Mouse (Mus musculus) gastrocnemius, postnatal 10 days (tissue): ENCODE data around the gene Ubac2. TPM values are rescaled to one million over a fixed set of nuclear protein-coding genes. Genes with fewer than 3 reads are reported as not detected.

Experiments used
- DNase-seq: peaks from one replicate; pipeline ENCODE4 v3.0.0; 2021; ENCODE audit warnings: mixed read lengths
- total RNA-seq, 2 experiments: library from RNA; stranded (reverse); gene quantifications; 2 replicates each; pipeline ENCODE4 v1.2.3; 2021

Ubac2 gene
- total RNA-seq, 2 experiments from 2014 or later = 23.1 to 23.7 TPM

- DNase-seq = no peak
Observed at GRCm38 (mm10) chr14:121894511-121895135, 16.2 kb downstream of the Ubac2 start.

DNA sequence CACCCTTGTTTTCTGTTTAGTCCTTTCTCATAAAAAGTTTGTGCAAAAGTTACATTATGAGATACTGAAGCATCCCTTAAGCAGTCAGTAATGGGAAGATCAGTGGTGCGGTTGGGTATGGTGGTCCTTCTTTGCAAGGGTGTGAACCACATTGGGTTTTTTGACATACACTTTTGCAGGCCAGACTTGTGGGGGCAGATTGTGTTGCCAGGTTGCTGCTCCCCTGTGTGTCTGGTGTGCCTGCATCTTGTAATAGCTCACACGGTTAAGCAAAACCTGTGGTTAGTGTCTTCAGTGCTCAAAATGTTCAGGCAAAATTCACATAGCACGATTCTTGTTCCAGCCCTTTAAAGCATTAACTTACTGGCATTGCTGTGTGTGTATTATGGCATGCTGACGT lies 16.9 kb downstream of the Ubac2 start:
- no peak for DNase-seq

DNA sequence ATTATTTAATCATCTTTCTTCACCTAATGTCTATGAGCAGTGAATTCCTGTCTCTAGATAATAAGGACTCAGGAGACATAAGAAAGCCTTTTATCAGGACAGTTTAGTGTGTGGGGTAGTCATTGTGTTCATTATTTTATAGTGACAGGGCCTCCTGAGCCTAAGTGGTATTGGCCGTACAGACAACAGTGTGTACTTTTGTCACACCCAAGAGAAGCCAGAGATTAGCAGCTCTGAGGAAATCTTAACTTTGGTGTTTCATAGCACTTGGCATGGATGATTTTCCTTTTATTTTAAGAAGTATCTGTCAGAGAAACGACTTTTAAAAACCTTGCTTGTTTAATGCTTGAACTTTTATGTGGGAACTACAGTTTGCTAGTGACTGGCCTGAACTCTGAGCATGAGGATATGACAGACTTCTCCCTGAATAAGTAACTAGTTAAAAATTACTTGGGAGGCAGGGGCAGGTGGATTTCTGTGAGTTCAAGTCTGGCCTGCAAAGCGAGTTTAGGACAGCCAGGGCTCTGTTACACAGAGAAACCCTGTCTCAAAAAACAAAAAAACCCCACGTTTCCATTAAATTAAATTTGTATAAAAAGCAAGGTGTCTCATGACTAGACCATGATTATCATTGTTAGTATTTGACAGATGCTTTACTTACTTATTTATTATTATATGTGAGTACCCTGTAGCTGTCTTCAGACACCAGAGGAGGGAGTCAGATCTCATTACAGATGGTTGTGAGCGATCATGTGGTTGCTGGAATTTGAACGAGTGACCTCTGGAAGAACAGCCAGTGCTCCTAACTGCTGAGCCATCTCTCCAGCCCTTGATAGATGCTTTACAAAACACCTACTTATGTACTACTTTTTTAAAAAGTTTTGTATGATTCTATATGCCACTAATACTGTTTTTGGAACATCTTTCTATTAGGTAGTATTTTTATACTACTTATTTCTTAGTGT lies 18.0 kb downstream of the Ubac2 start:
- no peak for DNase-seq

DNA sequence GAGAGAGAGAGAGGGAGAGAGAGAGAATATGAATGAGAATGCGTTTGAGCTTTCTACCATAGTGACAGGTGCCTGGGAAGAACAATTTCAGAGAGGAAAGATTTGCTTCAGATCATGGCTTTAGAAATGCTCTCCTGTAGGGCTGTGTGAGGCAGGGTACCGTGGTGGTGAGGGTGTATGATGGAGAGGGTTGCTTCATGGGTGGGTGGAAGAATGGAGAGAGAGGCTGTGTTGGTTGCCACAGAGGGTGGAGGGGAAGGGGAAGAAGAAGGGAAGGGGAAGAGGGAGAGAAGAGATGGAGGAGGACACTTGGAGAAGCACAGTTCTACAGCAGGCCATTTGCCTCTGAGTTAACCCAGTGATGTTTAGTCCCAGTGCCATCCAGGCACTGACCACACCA lies 19.4 kb downstream of the Ubac2 start:
- no peak for DNase-seq

- no peak for DNase-seq
Observed at GRCm38 (mm10) chr14:121898509-121898908, 20.1 kb downstream of the Ubac2 start.

GRCm38 (mm10) chr14:121899071-121899470 lies 20.7 kb downstream of the Ubac2 start:
- no peak for DNase-seq

DNA sequence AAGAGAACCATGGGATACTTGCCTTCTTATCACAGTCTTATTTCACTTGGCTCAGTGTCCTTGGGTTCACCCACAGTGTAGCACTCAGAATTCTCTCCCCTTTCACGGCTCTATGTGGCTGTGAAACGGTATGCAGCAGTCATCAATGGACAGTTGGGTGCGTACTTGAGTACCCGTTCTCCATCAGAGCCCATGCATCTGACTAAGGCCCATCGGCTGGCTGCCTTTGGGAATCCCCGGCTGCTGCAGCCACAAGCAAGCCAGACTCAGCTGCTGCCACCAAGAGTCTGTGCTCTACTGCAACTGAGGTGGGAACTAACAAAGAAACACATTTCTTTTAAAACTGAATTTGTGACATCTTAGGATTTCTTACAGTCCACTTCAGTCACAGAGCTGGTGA lies 23.1 kb downstream of the Ubac2 start:
- no peak for DNase-seq

GRCm38 (mm10) chr14:121903381-121903876 lies 25.0 kb downstream of the Ubac2 start:
- no peak for DNase-seq

GRCm38 (mm10) chr14:121904754-121905153 lies 26.3 kb downstream of the Ubac2 start:
- DNase-seq = no peak

DNA sequence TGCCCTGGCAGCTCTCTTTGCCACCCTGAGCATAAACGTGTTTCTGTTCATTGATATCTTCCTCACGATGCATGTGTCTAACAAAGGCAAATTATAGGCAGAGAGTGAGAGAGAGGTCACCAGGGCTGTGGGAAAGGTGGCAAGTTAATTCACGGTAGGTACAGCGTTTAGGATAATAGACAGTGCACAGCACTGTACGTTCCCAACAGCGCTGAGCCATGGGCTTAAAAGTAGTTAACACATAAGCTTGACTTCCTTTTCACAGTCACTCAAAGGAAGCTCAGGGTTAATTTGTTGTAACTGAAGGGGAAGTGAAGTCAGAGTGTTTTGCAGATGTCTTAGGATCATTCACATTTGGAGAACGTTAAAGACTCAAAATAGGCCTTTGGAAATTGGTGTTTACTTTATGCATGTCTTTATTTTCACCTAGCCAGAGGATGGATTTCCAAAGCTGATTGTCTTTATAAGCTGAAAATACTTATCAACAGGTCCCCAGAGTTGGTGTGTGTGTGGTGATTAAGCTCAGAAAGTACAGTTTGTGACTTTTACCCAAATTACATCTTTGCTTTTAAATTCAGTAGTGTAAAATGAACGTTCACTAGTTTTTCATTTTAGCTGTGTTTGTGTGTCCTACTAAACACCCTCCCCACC lies 28.0 kb downstream of the Ubac2 start:
- no peak for DNase-seq

DNA sequence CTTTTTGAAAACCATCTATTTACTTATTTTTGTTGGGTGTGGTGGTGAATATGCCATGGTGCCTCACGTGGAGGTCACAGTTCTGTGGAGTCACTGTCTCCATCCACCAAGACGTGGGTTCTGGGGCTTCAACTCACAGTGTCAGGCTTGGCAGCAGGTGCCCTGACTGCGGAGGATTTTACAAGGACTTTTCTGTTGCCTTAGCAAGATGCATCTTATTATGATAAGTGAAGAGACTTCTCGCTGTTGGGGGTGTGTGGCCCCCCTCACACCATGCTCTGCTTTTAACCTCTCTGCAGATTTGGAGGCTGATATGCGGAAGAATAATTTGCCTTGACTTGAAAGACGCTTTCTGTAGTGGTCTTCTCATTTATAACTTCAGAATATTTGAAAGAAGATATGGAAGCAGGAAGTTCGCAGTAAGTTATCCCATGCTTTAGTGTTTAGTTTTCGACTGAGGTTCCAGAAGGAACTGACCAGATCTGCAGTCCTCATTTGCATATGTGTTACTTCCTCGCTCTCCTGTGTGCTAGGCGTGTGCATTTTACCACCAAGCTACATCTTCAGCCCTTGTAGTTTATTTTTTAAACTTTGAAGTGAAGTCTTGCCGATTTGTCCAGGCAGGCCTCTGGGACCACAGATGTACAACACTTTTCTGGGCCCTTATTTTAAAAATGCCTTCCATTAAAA lies 28.7 kb downstream of the Ubac2 start:
- no peak for DNase-seq

- DNase-seq = no peak
Observed at GRCm38 (mm10) chr14:121909868-121910267, 31.4 kb downstream of the Ubac2 start.

- no peak for DNase-seq
Observed at GRCm38 (mm10) chr14:121912501-121912900, 34.1 kb downstream of the Ubac2 start.

- DNase-seq = no peak
Observed at GRCm38 (mm10) chr14:121915143-121915542, 36.7 kb downstream of the Ubac2 start.

DNA sequence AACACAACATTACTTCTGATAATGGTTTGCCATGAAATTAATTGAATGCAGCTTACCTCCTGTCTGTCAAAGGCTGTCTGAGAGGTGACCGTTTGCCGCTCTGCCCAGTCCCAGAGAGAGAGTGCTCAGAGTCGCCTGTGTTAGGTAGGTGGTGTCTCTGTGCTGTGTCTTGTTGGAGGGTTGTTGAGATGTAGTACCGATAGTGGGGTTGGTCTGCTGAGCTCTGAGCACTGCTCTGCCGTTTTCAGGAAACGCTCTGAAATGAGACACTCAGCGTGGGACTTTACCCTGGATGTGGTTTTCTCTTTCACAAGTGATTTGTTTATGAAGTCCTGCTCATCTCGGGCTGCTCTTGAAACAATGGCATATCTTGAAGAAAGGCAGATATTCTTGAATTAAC lies 37.2 kb downstream of the Ubac2 start, which contains the start of gene Gpr18:
Gpr18 (minus strand) TSS at position 161 of the 400 bp plus-strand sequence.
- DNase-seq = no peak

GRCm38 (mm10) chr14:121916311-121917094 lies 38.1 kb downstream of the Ubac2 start:
- no peak for DNase-seq

GRCm38 (mm10) chr14:121918266-121918665 lies 39.8 kb downstream of the Ubac2 start:
- no peak for DNase-seq

DNA sequence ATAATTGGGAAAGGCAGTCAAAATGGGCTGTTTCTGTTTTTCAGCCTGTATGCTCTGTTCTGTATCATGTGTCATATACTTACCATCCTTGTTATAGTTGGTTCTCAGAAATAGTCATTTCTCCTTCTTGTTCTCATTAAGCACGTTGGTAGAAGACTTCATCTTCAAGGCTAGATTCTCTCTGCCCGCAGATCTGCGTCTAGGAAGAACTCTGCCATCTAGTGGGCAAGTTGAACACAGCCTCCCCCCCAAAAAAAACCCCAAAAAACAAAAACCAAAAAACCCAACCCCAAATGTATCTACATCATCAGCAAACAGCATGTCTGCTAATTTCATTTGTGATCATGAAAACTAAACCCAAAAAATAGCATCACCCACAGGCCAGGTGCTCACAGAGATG lies 41.3 kb downstream of the Ubac2 start:
- DNase-seq = no peak

- peak; percentile 19 for DNase-seq
Observed at GRCm38 (mm10) chr14:121920511-121921124, 42.2 kb downstream of the Ubac2 start.

DNA sequence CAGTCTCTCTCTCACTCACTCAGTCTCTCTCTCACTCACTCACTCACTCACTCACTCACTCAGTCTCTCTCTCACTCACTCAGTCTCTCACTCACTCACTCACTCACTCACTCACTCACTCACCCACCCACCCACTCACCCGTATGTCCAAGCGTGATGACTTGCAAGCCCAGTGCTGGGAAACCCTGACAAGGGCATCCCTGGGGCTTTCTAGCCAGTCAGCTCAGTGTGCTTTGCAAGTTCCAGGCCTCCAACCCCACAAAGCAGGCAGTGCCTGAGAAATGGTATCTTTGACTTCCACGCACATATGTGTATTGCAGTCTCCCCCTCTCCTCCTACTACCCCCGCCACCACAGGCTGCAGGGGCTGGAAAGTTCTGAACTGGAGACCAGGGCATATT lies 43.6 kb downstream of the Ubac2 start:
- no peak for DNase-seq

GRCm38 (mm10) chr14:121922731-121923130 lies 44.3 kb downstream of the Ubac2 start:
- DNase-seq = no peak
